Mouse (Mus musculus) stomach, postnatal 0 days (tissue): ENCODE measurements at regions not wholly inside any gene's neighbourhood (a gene's known extent, or its start where the extent isn't known, plus 50 kb on each side); places are given as distances from the start of the nearest gene placed in this dataset.

Experiments
- CTCF ChIP-seq: IDR thresholded peaks from 2 replicates; pipeline ENCODE4 v1.5.1; 2016; ENCODE audit warnings: antibody characterized with exemption, low read depth, mild to moderate bottlenecking, moderate library complexity
- EP300 ChIP-seq: optimal IDR thresholded peaks from 2 replicates; pipeline ENCODE3; 2016; ENCODE audit warnings: antibody characterized with exemption

GRCm38 (mm10) chr14:98810259-98811042, 183.7 kb downstream of the Rpl36a-ps1 start:
- TF ChIP-seq EP300: no peak
- TF ChIP-seq CTCF: no peak
